Comparison of ENCODE assay signal across 17 mouse cellular contexts in genomic region chr12:3429681-3430442, GRCm38 (mm10). TPM values are rescaled to one million over a fixed set of nuclear protein-coding genes. Genes with fewer than 3 reads are reported as not detected.
A peak's percentile ranks its signal among the peaks of the same experiment; 100 is the strongest.
DNase-seq lines count a peak whose midpoint lies in the region; ATAC-seq and TF ChIP-seq lines count a peak whose summit lies in the region.
"Had no signal": no experiment of that assay in that cellular context is flagged by ENCODE, and none has a peak within 500 bp of the region (broad histone marks: within the 10 kb centered on the region; RNA-seq: fewer than 3 reads in every experiment).

No protein-coding gene starts in this region.

- WGBS in intestine, postnatal 0 days = 70% methylated on average over 2 of the region's 2 CpGs
- WGBS in intestine, embryonic 15.5 days = 75% methylated on average over 2 of the region's 2 CpGs
- 83% methylated on average over 2 of the region's 2 CpGs for WGBS in hindbrain, embryonic 16.5 days

- H3K27ac ChIP-seq in intestine, postnatal 0 days (ENCODE audit: low read depth, low read length) = no peak overlapping the region
- no peak overlapping the region for H3K27ac ChIP-seq in intestine, embryonic 15.5 days
- no peak overlapping the region for H3K27ac ChIP-seq in hindbrain, embryonic 16.5 days (ENCODE audit: low read depth, low read length)
- H3K27ac ChIP-seq: forebrain, embryonic 12.5 days; heart, adult 2 months; hindbrain, embryonic 12.5 days; midbrain, embryonic 13.5 days had no signal

- H3K9ac ChIP-seq in intestine, postnatal 0 days (ENCODE audit: low read depth, low read length) = no peak overlapping the region
- no peak overlapping the region for H3K9ac ChIP-seq in intestine, embryonic 15.5 days
- H3K9ac ChIP-seq in hindbrain, embryonic 16.5 days (ENCODE audit: low read depth, low read length) = no peak overlapping the region
- H3K9ac ChIP-seq: forebrain, embryonic 12.5 days; hindbrain, embryonic 12.5 days; midbrain, embryonic 13.5 days had no signal

- no peak overlapping the region for H3K4me3 ChIP-seq in intestine, postnatal 0 days (ENCODE audit: low read depth, low read length)
- H3K4me3 ChIP-seq in intestine, embryonic 15.5 days (replicated peaks) = no peak overlapping the region
- H3K4me3 ChIP-seq in megakaryocyte, embryonic 14.5 days (replicated peaks) = peak overlapping the region; percentile 80
- no peak overlapping the region for H3K4me3 ChIP-seq in hindbrain, embryonic 16.5 days (ENCODE audit: low read length)
- H3K4me3 ChIP-seq: forebrain, embryonic 12.5 days; heart, adult 2 months; hindbrain, embryonic 12.5 days; midbrain, embryonic 13.5 days had no signal

- peak overlapping the region; percentile 21; the same call in 1 of the 2 replicates for H3K4me2 ChIP-seq in intestine, postnatal 0 days (replicated peaks; ENCODE audit: low read depth)
- no peak overlapping the region for H3K4me2 ChIP-seq in intestine, embryonic 15.5 days (replicated peaks)
- no peak overlapping the region for H3K4me2 ChIP-seq in hindbrain, embryonic 16.5 days (ENCODE audit: low read length)
- H3K4me2 ChIP-seq: forebrain, embryonic 12.5 days; hindbrain, embryonic 12.5 days; midbrain, embryonic 13.5 days had no signal

- TF ChIP-seq CTCF in intestine, postnatal 0 days (IDR thresholded peaks at IDR 0.05; ENCODE audit: low read depth) = no peak

- no peaks in the 10 kb centered on the region for H3K9me3 ChIP-seq in intestine, postnatal 0 days (ENCODE audit: control insufficient read depth)
- H3K9me3 ChIP-seq in intestine, embryonic 15.5 days = no peaks in the 10 kb centered on the region
- no peaks in the 10 kb centered on the region for H3K9me3 ChIP-seq in megakaryocyte, embryonic 14.5 days
- no peaks in the 10 kb centered on the region for H3K9me3 ChIP-seq in hindbrain, embryonic 16.5 days (ENCODE audit: control insufficient read depth, low read length)
- H3K9me3 ChIP-seq: forebrain, embryonic 12.5 days; hindbrain, embryonic 12.5 days; midbrain, embryonic 13.5 days had no signal

- DNase-seq in MEL-GATA-1-ER (ENCODE audit: extremely low read depth, low read depth) = peak; percentile 71
- peak; percentile 42 for DNase-seq in splenic B cell, adult 2 months (ENCODE audit: low read depth, low spot score)
- DNase-seq: adrenal gland, postnatal 10 days; heart, adult 2 months; layer of hippocampus, adult 9-11 months; lung, postnatal 36 days; right cerebral cortex, adult 18-20 months; thymus, postnatal 25 days had no signal

- no peaks in the 10 kb centered on the region for H3K27me3 ChIP-seq in intestine, postnatal 0 days (replicated peaks; ENCODE audit: control insufficient read depth, insufficient read depth, low read length)
- H3K27me3 ChIP-seq in intestine, embryonic 15.5 days (replicated peaks) = no peaks in the 10 kb centered on the region
- no peaks in the 10 kb centered on the region for H3K27me3 ChIP-seq in megakaryocyte, embryonic 14.5 days (replicated peaks)
- H3K27me3 ChIP-seq in splenic B cell, adult 2 months (ENCODE audit: control insufficient read depth, insufficient read depth, low read length, poor library complexity, severe bottlenecking) = no peaks in the 10 kb centered on the region
- H3K27me3 ChIP-seq in hindbrain, embryonic 16.5 days (replicated peaks; ENCODE audit: control insufficient read depth, insufficient read depth, low read length) = no peaks in the 10 kb centered on the region
- H3K27me3 ChIP-seq: forebrain, embryonic 12.5 days; hindbrain, embryonic 12.5 days; midbrain, embryonic 13.5 days had no signal

- no peak for ATAC-seq in intestine, postnatal 0 days
- no peak for ATAC-seq in intestine, embryonic 15.5 days
- no peak for ATAC-seq in megakaryocyte, adult 5-6 weeks (ENCODE audit: poor library complexity, severe bottlenecking)
- ATAC-seq in hindbrain, embryonic 16.5 days = no peak
- ATAC-seq: intestine, embryonic 16.5 days; midbrain, embryonic 13.5 days had no signal

- 0 out of 2 replicates have a peak, but pooled peaks cover 3% of the 10 kb centered on the region for H3K4me1 ChIP-seq in intestine, postnatal 0 days (replicated peaks; ENCODE audit: control insufficient read depth, insufficient read depth, low read length)
- H3K4me1 ChIP-seq in intestine, embryonic 15.5 days (replicated peaks) = no peaks in the 10 kb centered on the region; the same call in 1 of the 2 replicates
- peaks cover 58% of the 10 kb centered on the region for H3K4me1 ChIP-seq in megakaryocyte, embryonic 14.5 days
- peaks cover 14% of the 10 kb centered on the region for H3K4me1 ChIP-seq in hindbrain, embryonic 16.5 days (ENCODE audit: control insufficient read depth, insufficient read depth, low read depth, low read length)

- H3K36me3 ChIP-seq in intestine, postnatal 0 days (ENCODE audit: control insufficient read depth, insufficient read depth) = no peaks in the 10 kb centered on the region
- no peaks in the 10 kb centered on the region for H3K36me3 ChIP-seq in intestine, embryonic 15.5 days
- H3K36me3 ChIP-seq in megakaryocyte, embryonic 14.5 days (replicated peaks; ENCODE audit: low read length) = peaks cover 27% of the 10 kb centered on the region
- H3K36me3 ChIP-seq in splenic B cell, adult 2 months (ENCODE audit: control insufficient read depth, insufficient read depth, low read length, poor library complexity, severe bottlenecking) = peaks cover 3% of the 10 kb centered on the region; the same call in 1 of the 2 replicates
- H3K36me3 ChIP-seq in hindbrain, embryonic 16.5 days (ENCODE audit: control insufficient read depth, insufficient read depth, low read length) = no peaks in the 10 kb centered on the region
- H3K36me3 ChIP-seq: hindbrain, embryonic 12.5 days had no signal

RNA-seq across cellular contexts. Expression of gene Asxl2, which starts 3.2 kb away (rescaled TPM):
- 8.3 and 10.3 TPM in 2 replicates for polyA plus RNA-seq in intestine, postnatal 0 days (2015; fragmentation: Nextera tagmentation; extraction: Ambion mirVana)
- polyA plus RNA-seq in intestine, embryonic 15.5 days (2015; fragmentation: Nextera tagmentation; extraction: Ambion mirVana) = 18.6 and 18.9 TPM in 2 replicates
- 1.8 and 4.3 TPM in 2 replicates for polyA plus RNA-seq in megakaryocyte, embryonic 14.5 days (2012; ENCODE audit: insufficient read depth, low replicate concordance)
- 33.5 and 38.8 TPM in 2 replicates for total RNA-seq in megakaryocyte, adult 5-6 weeks (2015)
- 29.0 and 41.9 TPM in 2 replicates for total RNA-seq in megakaryocyte, adult 5-6 weeks (2017)
- polyA plus RNA-seq in hindbrain, embryonic 16.5 days (2015; fragmentation: Nextera tagmentation; extraction: Ambion mirVana) = 10.1 and 11.2 TPM in 2 replicates
